In the genomic region with DNA sequence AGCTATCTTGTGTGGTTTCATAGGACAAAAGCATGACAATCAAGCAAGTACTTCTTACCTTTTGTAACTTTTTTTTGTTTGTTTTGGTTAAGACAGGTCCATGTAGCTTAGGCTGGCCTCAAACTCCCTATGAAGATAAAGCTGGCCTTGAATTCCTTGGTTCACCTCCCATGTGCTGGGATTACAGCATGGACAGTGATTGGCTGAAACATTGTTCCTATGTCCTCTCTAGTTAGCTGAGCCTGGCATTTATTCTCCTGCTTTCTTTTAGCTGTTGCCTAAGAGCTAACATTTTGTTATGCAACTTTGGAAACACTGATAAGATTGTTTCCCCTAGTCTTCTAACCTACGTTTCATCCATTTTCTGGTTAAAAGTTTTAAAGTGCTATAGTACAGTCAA, we compare ENCODE assay signal across 13 mouse cellular contexts.
"Had no signal": no experiment of that assay in that cellular context is flagged by ENCODE, and none has a peak within 500 bp of the region (broad histone marks: within the 10 kb centered on the region; RNA-seq: fewer than 3 reads in every experiment).

No protein-coding gene starts in this region.

- H3K27me3 ChIP-seq: intestine, embryonic 15.5 days; limb, embryonic 12.5 days; liver, embryonic 13.5 days; lung, embryonic 15.5 days; midbrain, embryonic 12.5 days had no signal

- H3K4me3 ChIP-seq: intestine, embryonic 15.5 days; layer of hippocampus, adult 2 months; limb, embryonic 12.5 days; liver, embryonic 13.5 days; lung, embryonic 15.5 days; midbrain, embryonic 12.5 days had no signal

- H3K36me3 ChIP-seq: intestine, embryonic 15.5 days; limb, embryonic 12.5 days; liver, embryonic 13.5 days; lung, embryonic 15.5 days; midbrain, embryonic 12.5 days had no signal

- H3K27ac ChIP-seq: intestine, embryonic 15.5 days; layer of hippocampus, adult 2 months; limb, embryonic 12.5 days; liver, embryonic 13.5 days; lung, embryonic 15.5 days; midbrain, embryonic 12.5 days had no signal

- H3K9me3 ChIP-seq: intestine, embryonic 15.5 days; limb, embryonic 12.5 days; liver, embryonic 13.5 days; lung, embryonic 15.5 days; midbrain, embryonic 12.5 days had no signal

- DNase-seq: kidney, adult 18-20 months; kidney, postnatal 10 days; kidney, postnatal 4 days; liver, embryonic 13.5 days; right cerebral cortex, adult 18-20 months; right cerebral cortex, postnatal 25 days; thymus, adult 18-20 months; thymus, postnatal 25 days had no signal

- H3K4me1 ChIP-seq: intestine, embryonic 15.5 days; limb, embryonic 12.5 days; midbrain, embryonic 12.5 days had no signal
